Mouse (Mus musculus): ENCODE measurements around the gene Cox8b.

The Cox8b gene

GRCm38 (mm10) chr7:140900220-140900619 lies at the start of gene Cox8b:
Gene Cox8b, minus strand, starts transcription at chr7:140900446.
- in situ Hi-C loops (cut with MseI, MboI), result loop anchor here (5.0 kb wide), 2 partner anchors 53 to 58 kb away; partner anchors contain the start of genes Odf3 (in 1 of the 2) and Scgb1c1 (in 1 of the 2)

- in situ Hi-C loops (cut with MseI, MboI), result no loop called here
Observed at GRCm38 (mm10) chr7:140949255-140949654, 49.0 kb upstream of the Cox8b start.

GRCm38 (mm10) chr7:140948161-140948560 lies 47.9 kb upstream of the Cox8b start:
- in situ Hi-C loops (cut with MseI, MboI), result no loop called here

GRCm38 (mm10) chr7:140946980-140947379 lies 46.7 kb upstream of the Cox8b start:
- in situ Hi-C loops (cut with MseI, MboI), result no loop called here

- in situ Hi-C loops (cut with MseI, MboI), result no loop called here
Observed at GRCm38 (mm10) chr7:140946311-140946710, 46.1 kb upstream of the Cox8b start.

GRCm38 (mm10) chr7:140945247-140945646 lies 45.0 kb upstream of the Cox8b start:
- in situ Hi-C loops (cut with MseI, MboI), result no loop called here

GRCm38 (mm10) chr7:140944236-140944635 lies 44.0 kb upstream of the Cox8b start:
- in situ Hi-C loops (cut with MseI, MboI), result no loop called here

GRCm38 (mm10) chr7:140943356-140943755 lies 43.1 kb upstream of the Cox8b start:
- in situ Hi-C loops (cut with MseI, MboI), result no loop called here

- in situ Hi-C loops (cut with MseI, MboI), result no loop called here
Observed at GRCm38 (mm10) chr7:140942811-140943210, 42.6 kb upstream of the Cox8b start.

GRCm38 (mm10) chr7:140942341-140942740 lies 42.1 kb upstream of the Cox8b start:
- in situ Hi-C loops (cut with MseI, MboI), result no loop called here

- in situ Hi-C loops (cut with MseI, MboI), result no loop called here
Observed at GRCm38 (mm10) chr7:140941222-140942051, 41.2 kb upstream of the Cox8b start, which contains the start of gene Pgghg. Gene Pgghg, plus strand, starts transcription at chr7:140941391.

GRCm38 (mm10) chr7:140939669-140940171 lies 39.5 kb upstream of the Cox8b start:
- in situ Hi-C loops (cut with MseI, MboI), result no loop called here

- in situ Hi-C loops (cut with MseI, MboI), result no loop called here
Observed at GRCm38 (mm10) chr7:140938896-140939295, 38.6 kb upstream of the Cox8b start.

GRCm38 (mm10) chr7:140938436-140938835 lies 38.2 kb upstream of the Cox8b start:
- in situ Hi-C loops (cut with MseI, MboI), result no loop called here

GRCm38 (mm10) chr7:140927181-140927580 lies 26.9 kb upstream of the Cox8b start:
- in situ Hi-C loops (cut with MseI, MboI), result no loop called here

GRCm38 (mm10) chr7:140923070-140923775 lies 23.0 kb upstream of the Cox8b start:
- in situ Hi-C loops (cut with MseI, MboI), result no loop called here

- in situ Hi-C loops (cut with MseI, MboI), result no loop called here
Observed at GRCm38 (mm10) chr7:140922398-140923069, 22.3 kb upstream of the Cox8b start.

- in situ Hi-C loops (cut with MseI, MboI), result no loop called here
Observed at GRCm38 (mm10) chr7:140921225-140921975, 21.2 kb upstream of the Cox8b start.

- in situ Hi-C loops (cut with MseI, MboI), result no loop called here
Observed at GRCm38 (mm10) chr7:140920418-140921029, 20.3 kb upstream of the Cox8b start, which contains the start of gene Nlrp6. Gene Nlrp6, plus strand, starts transcription at chr7:140920902.

GRCm38 (mm10) chr7:140919911-140920310 lies 19.7 kb upstream of the Cox8b start:
- in situ Hi-C loops (cut with MseI, MboI), result no loop called here
